Mouse (Mus musculus): ENCODE data around the gene Rab40b.
A peak's percentile ranks its signal among the peaks of the same experiment; 100 is the strongest.

The Rab40b gene

DNA sequence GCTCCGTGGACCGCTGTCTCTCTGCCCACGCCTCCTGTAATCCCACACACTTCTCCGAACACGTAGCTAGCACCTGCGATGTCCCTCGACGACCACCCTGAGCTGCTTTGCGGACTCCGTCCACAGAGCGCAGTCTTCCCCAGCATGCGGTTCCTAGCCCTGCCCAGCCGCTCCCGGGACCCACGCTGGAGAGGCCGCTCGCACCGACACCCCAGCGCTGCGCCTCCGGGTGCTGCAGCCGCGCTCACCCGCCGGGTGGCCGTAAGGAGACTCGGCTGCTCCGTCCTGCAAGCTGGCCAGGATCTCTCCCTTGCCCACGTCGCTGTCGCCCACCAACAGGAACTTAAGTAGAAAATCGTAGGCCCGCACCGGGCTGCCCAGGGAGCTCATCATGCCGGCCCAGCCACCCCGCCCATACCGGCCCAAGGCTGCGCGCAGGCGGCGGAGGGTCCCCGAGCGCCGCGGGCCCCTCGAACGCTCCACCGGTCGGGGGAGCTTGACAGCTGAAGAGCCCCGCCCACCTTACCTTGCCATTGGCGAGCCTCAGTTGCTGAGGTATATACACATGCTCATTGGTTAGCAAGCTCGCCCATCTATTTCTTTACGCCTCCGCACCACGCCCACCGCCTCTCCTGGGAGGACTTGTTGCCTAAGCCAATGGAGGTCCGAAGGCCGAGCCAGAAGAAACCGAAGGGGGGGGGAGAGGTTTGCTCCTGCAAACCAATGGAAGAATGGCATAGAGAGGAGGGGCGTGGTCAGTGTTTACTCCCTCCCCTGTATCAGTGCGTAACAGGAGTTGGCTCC is at the start of gene Rab40b:
Gene Rab40b, minus strand, starts transcription at position 502 of the 804 bp plus-strand sequence.
- DNase-seq, result peak; percentile 15

DNA sequence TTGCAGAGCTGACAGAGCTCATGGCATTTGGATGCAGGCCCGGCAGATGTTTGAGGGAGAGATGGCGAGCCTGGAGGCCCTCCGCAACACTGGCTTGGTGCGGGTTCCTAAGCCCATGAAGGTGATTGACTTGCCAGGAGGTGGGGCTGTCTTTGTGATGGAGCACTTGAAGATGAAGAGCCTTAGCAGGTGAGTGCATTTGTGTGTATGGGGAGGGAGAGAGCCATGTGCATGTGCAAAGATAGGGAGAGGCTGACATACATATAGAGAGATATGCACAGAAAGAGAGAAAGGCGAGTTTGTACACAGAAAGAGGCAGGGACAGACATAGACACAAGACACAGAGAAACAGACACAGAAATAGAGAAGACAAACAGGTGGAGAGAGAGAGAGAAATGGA is 49.2 kb upstream of the Rab40b start:
- no peak for DNase-seq

- DNase-seq, result peak; percentile 84 to 88
Observed at GRCm38 (mm10) chr11:121434156-121435155, 46.4 kb upstream of the Rab40b start, which contains the start of gene Fn3k. Gene Fn3k (plus strand): TSS chr11:121434913.

- no peak for DNase-seq
Observed at GRCm38 (mm10) chr11:121433397-121433796, 45.3 kb upstream of the Rab40b start.

DNA sequence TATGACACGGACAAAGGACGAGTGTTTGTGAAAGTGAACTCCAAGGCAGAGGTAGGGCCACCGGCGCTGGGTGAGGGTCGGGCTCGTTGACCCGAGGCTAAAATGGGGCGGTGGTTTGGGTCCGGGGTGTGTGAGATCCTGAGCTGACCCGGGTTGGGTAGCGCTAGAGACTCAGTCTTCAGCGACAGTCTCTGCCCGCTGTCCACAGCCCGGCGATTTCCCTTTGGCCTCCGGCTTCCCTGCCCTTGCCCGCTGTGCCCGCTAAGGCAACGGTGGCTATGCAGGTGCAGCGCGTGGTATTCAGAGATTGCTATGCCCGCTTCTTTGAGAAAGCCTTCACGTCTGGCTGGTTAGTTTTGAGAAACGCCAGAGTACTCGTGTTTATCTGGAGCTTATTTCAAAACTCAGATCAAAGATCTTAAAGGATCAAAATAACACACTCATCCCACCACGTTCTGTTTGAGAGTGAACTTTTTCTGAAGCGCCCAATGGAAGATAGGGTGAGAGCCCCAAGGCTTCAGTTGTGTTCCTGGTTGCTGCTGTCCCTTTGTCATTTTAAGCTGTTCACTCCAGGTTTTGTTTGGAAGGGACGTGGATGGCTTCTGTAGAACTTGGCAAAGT is 33.6 kb upstream of the Rab40b start:
- no peak for DNase-seq

GRCm38 (mm10) chr11:121420830-121421552 is 32.9 kb upstream of the Rab40b start, which contains the start of gene Fn3krp:
Gene Fn3krp (plus strand): TSS chr11:121421401.
- peak; percentile 99 for DNase-seq

- DNase-seq, result no peak
Observed at GRCm38 (mm10) chr11:121420379-121420778, 32.3 kb upstream of the Rab40b start.

- no peak for DNase-seq
Observed at GRCm38 (mm10) chr11:121418932-121419331, 30.9 kb upstream of the Rab40b start.

- no peak for DNase-seq
Observed at GRCm38 (mm10) chr11:121417971-121418370, 29.9 kb upstream of the Rab40b start.

GRCm38 (mm10) chr11:121415351-121415750 is 27.3 kb upstream of the Rab40b start:
- no peak for DNase-seq

GRCm38 (mm10) chr11:121414762-121415161 is 26.7 kb upstream of the Rab40b start:
- DNase-seq, result no peak

GRCm38 (mm10) chr11:121407366-121408155 is 19.5 kb upstream of the Rab40b start:
- DNase-seq, result no peak

- DNase-seq, result no peak
Observed at GRCm38 (mm10) chr11:121392405-121392804, 4.4 kb upstream of the Rab40b start.

- DNase-seq, result no peak
Observed at GRCm38 (mm10) chr11:121390793-121391192, 2.7 kb upstream of the Rab40b start.

- DNase-seq, result no peak
Observed at GRCm38 (mm10) chr11:121388554-121388945, 499 bp upstream of the Rab40b start.

DNA sequence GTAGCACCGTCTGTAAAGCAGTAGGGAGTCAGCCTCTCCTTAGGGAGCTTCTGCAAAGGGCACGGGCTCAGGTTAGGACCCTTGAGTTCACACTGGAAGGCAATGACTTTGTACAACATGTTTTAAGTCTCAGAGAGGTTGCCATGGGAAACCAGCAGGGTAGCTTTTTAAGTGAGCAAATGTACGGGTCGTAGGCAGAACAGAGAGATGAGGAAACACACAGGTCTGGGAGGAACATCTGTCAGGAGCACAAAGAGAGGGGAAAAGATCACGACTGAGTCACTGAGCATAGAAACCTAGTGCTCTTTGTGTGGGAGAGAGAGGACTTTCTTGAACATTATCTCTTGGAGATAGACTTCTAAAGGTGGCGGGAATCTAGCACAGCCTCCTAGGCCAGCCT is 7.8 kb downstream of the Rab40b start:
- no peak for DNase-seq

DNA sequence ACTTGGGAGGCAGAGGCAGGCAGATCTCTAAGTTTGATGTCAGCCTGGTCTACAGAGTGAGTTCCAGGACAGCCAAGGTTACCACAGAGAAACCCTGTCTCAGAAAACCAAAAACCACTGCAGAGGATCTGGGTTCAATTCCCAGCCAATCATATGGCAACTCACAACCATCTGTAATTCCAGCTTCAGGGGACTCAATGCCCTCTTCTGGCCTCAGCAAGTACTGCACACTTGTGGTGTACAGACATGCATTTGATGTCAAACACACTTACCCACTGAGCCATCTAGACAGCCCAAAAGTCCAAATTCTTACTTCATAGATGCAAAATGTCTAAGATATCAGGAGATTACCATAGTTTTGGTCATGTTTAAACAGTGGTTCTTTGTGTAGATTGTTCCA is 9.4 kb downstream of the Rab40b start:
- DNase-seq, result no peak

- no peak for DNase-seq
Observed at GRCm38 (mm10) chr11:121373305-121373704, 14.7 kb downstream of the Rab40b start.

- no peak for DNase-seq
Observed at GRCm38 (mm10) chr11:121370337-121370994, 17.6 kb downstream of the Rab40b start.

- peak; percentile 56 to 62 for DNase-seq
Observed at GRCm38 (mm10) chr11:121369622-121370021, 18.4 kb downstream of the Rab40b start.

DNA sequence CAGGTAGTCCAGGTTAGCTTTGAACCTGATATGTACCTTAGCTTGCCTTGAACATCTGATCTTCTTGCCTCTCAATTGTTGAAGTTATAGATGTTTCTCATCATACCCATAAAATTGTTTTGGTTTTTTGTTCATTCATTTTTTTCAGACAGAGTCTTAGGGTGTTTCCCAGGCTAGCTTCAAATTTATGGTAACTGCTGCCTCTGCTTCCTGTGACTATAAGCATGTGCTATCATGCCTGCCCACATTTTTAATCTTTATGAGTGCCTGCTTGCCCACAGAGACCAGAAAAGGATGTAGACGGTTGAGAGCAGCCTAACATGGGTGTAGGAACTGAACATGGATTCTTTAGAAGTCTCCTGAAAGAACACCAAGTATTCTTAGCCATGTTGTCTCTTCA is 19.3 kb downstream of the Rab40b start:
- DNase-seq, result no peak

Measured in B cell, adult 2 months (primary cell).